Mouse (Mus musculus) C2C12 (cell line): Measurements from ENCODE around the gene Plekhg5.

ENCODE experiments used
- CEBPB ChIP-seq: IDR thresholded peaks from one replicate; pipeline ENCODE4 v1.6.1; 2011; ENCODE audit warnings: low read depth, mild to moderate bottlenecking, control low read depth, moderate library complexity
- CTCF ChIP-seq: IDR thresholded peaks from one replicate; pipeline ENCODE4 v1.5.1; 2011; ENCODE audit not compliant: control insufficient read depth, insufficient read depth, insufficient read length
- MAX ChIP-seq: IDR thresholded peaks from one replicate; pipeline ENCODE4 v1.6.1; 2011; ENCODE audit warnings: mild to moderate bottlenecking, control low read depth
- MYOD1 ChIP-seq: IDR thresholded peaks from one replicate; pipeline ENCODE4 v1.6.1; 2011; ENCODE audit warnings: low read depth; ENCODE audit not compliant: control insufficient read depth, insufficient read length

- TF ChIP-seq CTCF, result no peak
- TF ChIP-seq MAX, result no peak
- no peak for TF ChIP-seq CEBPB
- no peak for TF ChIP-seq MYOD1
These were observed 1.4 kb downstream of the Plekhg5 start for GRCm38 (mm10) chr4:152073715-152074114.
